Mouse (Mus musculus): ENCODE measurements at regions not wholly inside any gene's neighbourhood (a gene's known extent, or its start where the extent isn't known, plus 50 kb on each side); places are given as distances from the start of the nearest gene placed in this dataset.
"Not testable (repeated sequence)": the region's sequence is repeated elsewhere in the genome, so short reads cannot be mapped to it uniquely, and the experiment has no call there.

- Histone ChIP-seq H3K4me2 (ENCODE audit: low read depth) (no peak overlapping the region), H3K9ac (no peak overlapping the region), H3K36me3 (ENCODE audit: insufficient read depth) (no peaks in the 10 kb centered on the region), H3K4me3 (ENCODE audit: low read depth, low read length) (no peak overlapping the region), H3K27ac (ENCODE audit: low read depth, low read length) (no peak overlapping the region), H3K27me3 (ENCODE audit: insufficient read depth, low read length) (no peaks in the 10 kb centered on the region), H3K9me3 (ENCODE audit: low read length) (no peaks in the 10 kb centered on the region), H3K4me1 (ENCODE audit: insufficient read depth) (no peaks in the 10 kb centered on the region)
- DNase-seq: no peak
- 39% methylated on average over 13 of the region's 13 CpGs for WGBS
- no peak for ATAC-seq
- no peak for TF ChIP-seq CTCF (IDR thresholded peaks at IDR 0.05; ENCODE audit: low read depth)
Measured at GRCm38 (mm10) chr2:78311766-78312491, 365.8 kb upstream of the Cwc22 start.

- Histone ChIP-seq H3K36me3 (ENCODE audit: insufficient read depth) (no peaks in the 10 kb centered on the region), H3K9ac (no peak overlapping the region), H3K27me3 (ENCODE audit: insufficient read depth, low read length) (no peaks in the 10 kb centered on the region), H3K27ac (ENCODE audit: low read depth, low read length) (no peak overlapping the region), H3K4me1 (ENCODE audit: insufficient read depth) (no peaks in the 10 kb centered on the region), H3K4me2 (ENCODE audit: low read depth) (no peak overlapping the region), H3K9me3 (ENCODE audit: low read length) (no peaks in the 10 kb centered on the region), H3K4me3 (ENCODE audit: low read depth, low read length) (no peak overlapping the region)
- WGBS: 69% methylated on average over 2 of the region's 2 CpGs
- no peak for DNase-seq
- ATAC-seq: no peak
- TF ChIP-seq CTCF (IDR thresholded peaks at IDR 0.05; ENCODE audit: low read depth): no peak
Measured at GRCm38 (mm10) chr2:78309361-78309760, 363.2 kb upstream of the Cwc22 start.

GRCm38 (mm10) chr2:78306897-78307296 is 360.7 kb upstream of the Cwc22 start:
- Histone ChIP-seq H3K9me3 (ENCODE audit: low read length) (no peaks in the 10 kb centered on the region), H3K27ac (ENCODE audit: low read depth, low read length) (no peak overlapping the region), H3K4me2 (ENCODE audit: low read depth) (no peak overlapping the region), H3K4me1 (ENCODE audit: insufficient read depth) (no peaks in the 10 kb centered on the region), H3K4me3 (ENCODE audit: low read depth, low read length) (no peak overlapping the region), H3K27me3 (ENCODE audit: insufficient read depth, low read length) (no peaks in the 10 kb centered on the region), H3K9ac (no peak overlapping the region), H3K36me3 (ENCODE audit: insufficient read depth) (no peaks in the 10 kb centered on the region)
- DNase-seq (no peak), ATAC-seq (no peak)
- 48% methylated on average over 4 of the region's 4 CpGs for whole genome bisulfite sequencing
- no peak for TF ChIP-seq CTCF (IDR thresholded peaks at IDR 0.05; ENCODE audit: low read depth)

- WGBS: 15% methylated on average over 1 of the region's 1 CpGs
- Histone ChIP-seq H3K36me3 (ENCODE audit: insufficient read depth) (no peaks in the 10 kb centered on the region), H3K4me3 (ENCODE audit: low read depth, low read length) (no peak overlapping the region), H3K9ac (no peak overlapping the region), H3K4me1 (ENCODE audit: insufficient read depth) (no peaks in the 10 kb centered on the region), H3K9me3 (ENCODE audit: low read length) (no peaks in the 10 kb centered on the region), H3K27ac (ENCODE audit: low read depth, low read length) (no peak overlapping the region), H3K27me3 (ENCODE audit: insufficient read depth, low read length) (no peaks in the 10 kb centered on the region), H3K4me2 (ENCODE audit: low read depth) (no peak overlapping the region)
- ATAC-seq: no peak
- no peak for DNase-seq
- TF ChIP-seq CTCF (IDR thresholded peaks at IDR 0.05; ENCODE audit: low read depth): no peak
Measured at GRCm38 (mm10) chr2:78291665-78292064, 345.5 kb upstream of the Cwc22 start.

GRCm38 (mm10) chr2:78284806-78285205 is 338.6 kb upstream of the Cwc22 start:
- no peak for DNase-seq

GRCm38 (mm10) chr2:78283605-78284004 is 337.4 kb upstream of the Cwc22 start:
- no peak for ATAC-seq
- WGBS: 63% methylated on average over 4 of the region's 4 CpGs

More at GRCm38 (mm10) chr2:78284806-78285205, 338.6 kb upstream of the Cwc22 start:
- Histone ChIP-seq H3K36me3 (ENCODE audit: insufficient read depth) (no peaks in the 10 kb centered on the region), H3K27ac (ENCODE audit: low read depth, low read length) (no peak overlapping the region), H3K4me2 (ENCODE audit: low read depth) (no peak overlapping the region), H3K9me3 (ENCODE audit: low read length) (no peaks in the 10 kb centered on the region), H3K27me3 (ENCODE audit: insufficient read depth, low read length) (no peaks in the 10 kb centered on the region), H3K4me1 (ENCODE audit: insufficient read depth) (no peaks in the 10 kb centered on the region), H3K4me3 (ENCODE audit: low read depth, low read length) (no peak overlapping the region), H3K9ac (no peak overlapping the region)
- ATAC-seq: no peak
- TF ChIP-seq CTCF (IDR thresholded peaks at IDR 0.05; ENCODE audit: low read depth): no peak

GRCm38 (mm10) chr2:78281846-78282245 is 335.7 kb upstream of the Cwc22 start:
- H3K4me2 ChIP-seq (ENCODE audit: low read depth); ATAC-seq; H3K27me3 ChIP-seq (ENCODE audit: insufficient read depth, low read length); H3K36me3 ChIP-seq (ENCODE audit: insufficient read depth); H3K9ac ChIP-seq; H3K4me1 ChIP-seq (ENCODE audit: insufficient read depth); H3K27ac ChIP-seq (ENCODE audit: low read depth, low read length); H3K4me3 ChIP-seq (ENCODE audit: low read depth, low read length); H3K9me3 ChIP-seq (ENCODE audit: low read length); DNase-seq: not testable (repeated sequence)
- WGBS: 55% methylated on average over 6 of the region's 6 CpGs

More at GRCm38 (mm10) chr2:78283605-78284004, 337.4 kb upstream of the Cwc22 start:
- Histone ChIP-seq H3K27me3 (ENCODE audit: insufficient read depth, low read length) (no peaks in the 10 kb centered on the region), H3K9ac (no peak overlapping the region), H3K4me2 (ENCODE audit: low read depth) (no peak overlapping the region), H3K4me3 (ENCODE audit: low read depth, low read length) (no peak overlapping the region), H3K36me3 (ENCODE audit: insufficient read depth) (no peaks in the 10 kb centered on the region), H3K27ac (ENCODE audit: low read depth, low read length) (no peak overlapping the region), H3K9me3 (ENCODE audit: low read length) (no peaks in the 10 kb centered on the region), H3K4me1 (ENCODE audit: insufficient read depth) (no peaks in the 10 kb centered on the region)
- no peak for TF ChIP-seq CTCF (IDR thresholded peaks at IDR 0.05; ENCODE audit: low read depth)
- DNase-seq: no peak

Data from forebrain, postnatal 0 days (tissue).